Mouse (Mus musculus) E14TG2a.4 (cell line): ENCODE measurements around the gene Ankrd61.

Experiments used
- CTCF ChIP-seq: conservative IDR thresholded peaks from 2 replicates; pipeline ENCODE4 v1.5.1; 2014; ENCODE audit warnings: low read length
- NANOG ChIP-seq: IDR thresholded peaks from 2 replicates; pipeline ENCODE4 v1.6.1; 2014; ENCODE audit warnings: borderline replicate concordance, low read length, mixed read lengths

GRCm38 (mm10) chr5:143874571-143874970 is 22.9 kb downstream of the Ankrd61 start:
- TF ChIP-seq CTCF = no peak
- no peak for TF ChIP-seq NANOG
